Mouse (Mus musculus): ENCODE data around the gene Znrd1as. TPM values are rescaled to one million over a fixed set of nuclear protein-coding genes. Genes with fewer than 3 reads are reported as not detected.

Gene Znrd1as
- polyA plus RNA-seq, 1 experiment from 2014 or later, result 7.2 TPM

GRCm38 (mm10) chr17:36953062-36953461, 5.3 kb upstream of the Znrd1as start:
- Histone ChIP-seq H3K27me3 (replicated peaks; ENCODE audit: low read depth, poor library complexity, severe bottlenecking) (peaks cover 13% of the 10 kb centered on the region), H3K9me3 (no peaks in the 10 kb centered on the region), H3K36me3 (replicated peaks) (peaks cover 51% of the 10 kb centered on the region), H3K4me1 (peaks cover 17% of the 10 kb centered on the region), H3K27ac (replicated peaks) (no peak overlapping the region), H3K4me3 (no peak overlapping the region)
- no peak for DNase-seq (ENCODE audit: low spot score)
- 70% methylated on average over 1 of the region's 1 CpGs for WGBS

DNA sequence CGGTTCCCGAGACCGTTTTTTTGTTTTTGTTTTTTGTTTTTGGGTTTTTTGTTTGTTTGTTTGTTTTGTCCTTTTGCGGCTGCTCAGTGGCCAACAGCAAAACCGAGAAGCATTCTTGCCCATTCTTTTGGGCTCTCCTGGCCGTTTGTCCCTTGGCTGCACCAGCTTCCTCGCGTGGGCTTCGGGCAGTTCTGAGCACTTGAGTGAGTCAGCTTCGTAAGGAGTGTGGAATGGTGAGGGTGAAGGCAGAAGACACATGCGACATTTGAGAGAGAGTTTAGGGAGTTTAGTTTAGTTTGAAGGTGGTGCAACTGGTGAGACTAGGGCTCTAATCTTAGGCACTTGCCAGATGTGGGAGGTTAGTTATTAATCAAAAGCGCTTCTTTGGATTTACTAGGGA, 492 bp downstream of the Znrd1as start:
- 12% methylated on average over 12 of the region's 12 CpGs for WGBS
- peaks cover 16% of the 10 kb centered on the region for H3K4me1 ChIP-seq
- peak overlapping the region; percentile 76 for H3K4me3 ChIP-seq
- no peak for DNase-seq (ENCODE audit: low spot score)
- H3K9me3 ChIP-seq, result no peaks in the 10 kb centered on the region
- peaks cover 28% of the 10 kb centered on the region for H3K36me3 ChIP-seq (replicated peaks)
- H3K27ac ChIP-seq (replicated peaks), result peak overlapping the region; percentile 90
- no peaks in the 10 kb centered on the region for H3K27me3 ChIP-seq (replicated peaks; ENCODE audit: low read depth, poor library complexity, severe bottlenecking)

DNA sequence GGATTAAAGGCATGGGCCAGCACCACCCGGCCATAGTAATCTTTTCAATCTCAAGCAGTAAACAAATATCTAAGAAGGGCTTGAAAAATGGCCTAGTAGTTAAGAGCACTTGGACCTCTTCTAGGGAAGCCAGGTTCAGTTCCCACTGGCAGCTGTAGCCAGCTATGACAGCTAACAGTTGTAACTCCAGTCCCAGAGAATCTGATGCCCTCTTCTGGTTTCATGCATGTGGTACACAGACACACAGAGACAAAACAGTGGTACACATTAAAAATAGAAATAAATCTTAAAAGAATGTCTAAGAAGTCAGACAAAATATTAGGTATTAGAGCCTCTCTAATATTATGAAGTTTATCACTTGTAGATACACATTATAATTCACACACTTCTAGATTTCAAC, 2.7 kb downstream of the Znrd1as start:
- Histone ChIP-seq H3K27ac (replicated peaks) (no peak overlapping the region), H3K4me3 (no peak overlapping the region), H3K9me3 (no peaks in the 10 kb centered on the region), H3K27me3 (replicated peaks; ENCODE audit: low read depth, poor library complexity, severe bottlenecking) (no peaks in the 10 kb centered on the region), H3K4me1 (peaks cover 16% of the 10 kb centered on the region), H3K36me3 (replicated peaks) (peaks cover 8% of the 10 kb centered on the region; the same call in 1 of the 2 replicates)
- no peak for DNase-seq (ENCODE audit: low spot score)
- 80% methylated on average over 1 of the region's 1 CpGs for WGBS

DNA sequence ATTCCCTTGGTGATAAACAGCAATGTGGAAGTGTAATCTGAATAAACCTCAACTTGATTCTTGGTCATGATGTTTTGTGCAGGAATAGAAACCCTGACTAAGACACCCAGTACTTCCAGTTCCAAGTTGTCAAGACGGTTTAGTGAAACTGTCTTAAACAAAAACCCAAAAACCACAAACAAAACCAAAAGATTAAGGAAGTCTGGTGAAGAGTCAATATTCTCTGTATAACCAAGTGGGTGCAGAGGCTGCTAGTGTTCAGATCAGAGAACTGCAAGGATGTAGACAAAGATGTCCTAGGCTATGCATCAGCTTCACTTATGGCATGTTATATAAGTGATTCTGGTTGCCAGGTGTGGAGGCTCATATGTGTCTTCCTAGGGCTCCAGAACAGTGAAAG, 8.5 kb downstream of the Znrd1as start:
- Histone ChIP-seq H3K4me1 (no peaks in the 10 kb centered on the region), H3K27me3 (replicated peaks; ENCODE audit: low read depth, poor library complexity, severe bottlenecking) (no peaks in the 10 kb centered on the region), H3K27ac (replicated peaks) (no peak overlapping the region), H3K36me3 (replicated peaks) (no peaks in the 10 kb centered on the region), H3K4me3 (no peak overlapping the region), H3K9me3 (no peaks in the 10 kb centered on the region)
- WGBS, result 86% methylated on average over 1 of the region's 1 CpGs
- no peak for DNase-seq (ENCODE audit: low spot score)

- WGBS, result 87% methylated on average over 14 of the region's 14 CpGs
- no peaks in the 10 kb centered on the region for H3K9me3 ChIP-seq
- H3K27ac ChIP-seq (replicated peaks), result no peak overlapping the region
- H3K27me3 ChIP-seq (replicated peaks; ENCODE audit: low read depth, poor library complexity, severe bottlenecking), result no peaks in the 10 kb centered on the region
- no peak overlapping the region for H3K4me3 ChIP-seq
- no peak for DNase-seq (ENCODE audit: low spot score)
- H3K36me3 ChIP-seq (replicated peaks), result no peaks in the 10 kb centered on the region
- no peaks in the 10 kb centered on the region for H3K4me1 ChIP-seq
Observed at GRCm38 (mm10) chr17:36970316-36970890, 12.0 kb downstream of the Znrd1as start.

DNA sequence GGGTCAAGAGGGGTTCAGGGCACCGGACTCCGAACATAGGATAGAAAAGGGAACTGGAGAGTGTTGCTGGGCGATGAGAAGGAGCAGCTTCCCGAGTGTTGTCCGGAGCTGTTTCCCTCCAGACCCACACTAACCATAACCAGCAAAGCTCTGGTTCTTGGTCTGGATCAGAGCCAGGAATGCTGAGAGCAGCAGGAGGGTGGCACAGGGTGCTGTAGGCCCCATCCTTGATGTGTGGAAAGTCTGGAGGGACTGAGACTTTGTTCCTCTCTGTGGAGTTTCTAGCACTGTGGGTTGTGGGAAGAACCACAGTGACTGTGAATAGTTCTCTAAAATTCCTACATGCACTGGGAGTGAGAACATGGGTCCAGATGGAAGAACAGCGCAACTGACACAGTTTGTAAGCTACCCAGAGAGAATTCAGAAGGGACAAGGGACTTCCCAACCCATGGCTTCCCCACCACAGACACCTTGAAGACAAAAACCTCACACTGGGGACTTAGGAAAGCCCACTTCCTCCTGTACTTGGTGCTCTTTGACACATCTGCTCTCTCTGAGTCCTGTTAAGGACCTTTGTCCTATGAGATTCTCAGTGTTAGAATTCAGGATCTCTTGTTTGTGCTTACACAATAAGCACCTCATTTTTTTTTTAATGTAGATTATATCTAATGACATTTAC, 12.9 kb downstream of the Znrd1as start:
- Histone ChIP-seq H3K36me3 (replicated peaks) (no peaks in the 10 kb centered on the region), H3K4me1 (no peaks in the 10 kb centered on the region), H3K4me3 (no peak overlapping the region), H3K27ac (replicated peaks) (no peak overlapping the region), H3K27me3 (replicated peaks; ENCODE audit: low read depth, poor library complexity, severe bottlenecking) (no peaks in the 10 kb centered on the region), H3K9me3 (no peaks in the 10 kb centered on the region)
- no peak for DNase-seq (ENCODE audit: low spot score)
- WGBS, result 92% methylated on average over 6 of the region's 6 CpGs

DNA sequence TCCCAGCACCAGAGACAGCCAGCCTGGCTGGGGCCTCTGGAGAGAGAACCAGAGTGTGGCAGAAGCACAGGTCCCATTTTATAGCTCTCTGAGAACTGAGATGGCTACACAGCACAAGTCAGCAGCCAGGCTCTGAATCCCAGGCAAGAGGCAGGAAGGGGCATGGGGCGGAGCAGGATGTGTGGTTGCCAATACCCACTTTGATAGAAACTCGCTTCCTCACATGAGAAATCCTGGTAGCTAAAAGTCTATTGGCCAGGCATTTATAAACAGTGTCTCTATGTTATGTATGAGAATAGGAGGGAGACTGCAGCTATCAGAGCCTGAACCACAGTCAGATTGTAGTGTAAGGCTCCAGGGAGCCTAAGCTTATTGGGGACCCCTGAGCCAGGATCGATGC, 14.4 kb downstream of the Znrd1as start:
- no peak for DNase-seq (ENCODE audit: low spot score)
- Histone ChIP-seq H3K36me3 (replicated peaks) (no peaks in the 10 kb centered on the region), H3K4me1 (no peaks in the 10 kb centered on the region), H3K4me3 (no peak overlapping the region), H3K27ac (replicated peaks) (no peak overlapping the region), H3K27me3 (replicated peaks; ENCODE audit: low read depth, poor library complexity, severe bottlenecking) (no peaks in the 10 kb centered on the region), H3K9me3 (no peaks in the 10 kb centered on the region)
- WGBS, result 82% methylated on average over 3 of the region's 3 CpGs

- WGBS, result 68% methylated on average over 8 of the region's 8 CpGs
- Histone ChIP-seq H3K4me1 (no peaks in the 10 kb centered on the region), H3K4me3 (no peak overlapping the region), H3K27ac (replicated peaks) (no peak overlapping the region), H3K36me3 (replicated peaks) (no peaks in the 10 kb centered on the region), H3K27me3 (replicated peaks; ENCODE audit: low read depth, poor library complexity, severe bottlenecking) (0 out of 2 replicates have a peak, but pooled peaks cover under 1% of the 10 kb centered on the region), H3K9me3 (no peaks in the 10 kb centered on the region)
- no peak for DNase-seq (ENCODE audit: low spot score)
Observed at GRCm38 (mm10) chr17:36973271-36973787, 14.9 kb downstream of the Znrd1as start.

DNA sequence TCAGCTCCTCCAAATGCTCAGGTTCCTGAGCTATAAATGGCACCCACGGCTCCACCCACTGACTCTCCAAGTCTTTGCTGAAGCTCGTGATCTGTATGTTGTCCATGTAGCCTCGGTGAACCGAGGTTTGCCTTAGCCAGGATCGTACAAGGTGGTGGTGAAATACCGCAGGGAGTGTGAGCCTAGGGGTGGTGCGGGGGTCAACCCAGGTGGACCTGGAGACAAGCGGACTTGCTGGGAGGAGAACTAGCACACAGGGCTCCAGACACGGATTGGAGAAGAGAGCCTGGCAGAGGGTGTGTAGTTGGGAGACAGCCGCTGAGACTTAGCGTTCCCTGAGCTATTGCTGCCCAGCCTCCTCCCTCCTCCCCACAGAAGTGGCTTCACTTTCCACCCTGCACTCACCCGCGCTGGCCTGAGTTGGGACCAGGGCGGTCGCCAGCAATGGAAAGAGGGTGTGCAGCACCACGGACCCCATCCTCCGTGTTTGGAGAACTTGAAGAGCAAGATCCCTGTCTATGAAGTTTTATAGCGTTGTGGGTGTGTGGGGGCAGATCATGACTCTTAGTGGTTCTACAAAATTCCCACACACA, 22.9 kb downstream of the Znrd1as start, which contains the start of gene 2410137M14Rik:
Gene 2410137M14Rik, minus strand, starts transcription at position 17 of the 593 bp plus-strand sequence.
- no peak for DNase-seq (ENCODE audit: low spot score)
- no peaks in the 10 kb centered on the region for H3K36me3 ChIP-seq (replicated peaks)
- peak within 1 kb of the TSS; percentile 40 for H3K4me3 ChIP-seq
- peaks cover 29% of the 10 kb centered on the region; the same call in 1 of the 2 replicates for H3K27me3 ChIP-seq (replicated peaks; ENCODE audit: low read depth, poor library complexity, severe bottlenecking)
- H3K4me1 ChIP-seq, result peaks cover 20% of the 10 kb centered on the region
- 11% methylated on average over 18 of the region's 18 CpGs for WGBS
- H3K27ac ChIP-seq (replicated peaks), result peak within 1 kb of the TSS; percentile 57; the same call in 1 of the 2 replicates
- no peaks in the 10 kb centered on the region for H3K9me3 ChIP-seq

DNA sequence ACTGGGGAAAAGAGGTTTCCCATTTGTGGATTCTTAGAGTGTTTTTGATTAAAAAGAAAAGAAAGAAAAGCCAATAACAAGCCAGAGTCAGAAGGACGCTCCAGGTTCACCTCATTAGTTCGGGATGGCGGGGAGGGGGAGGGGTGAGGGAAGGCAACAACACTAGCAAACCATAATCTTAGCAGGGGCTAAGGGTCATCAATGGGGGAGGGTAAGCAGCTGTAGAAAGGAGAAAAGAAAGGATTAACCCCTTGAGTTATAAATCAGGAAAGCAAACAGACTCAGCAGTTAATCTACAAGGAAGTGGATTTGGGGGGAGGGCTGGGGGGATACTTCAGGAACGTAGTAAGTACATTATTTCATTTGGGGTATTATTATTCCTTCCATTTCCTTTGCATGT, 23.5 kb downstream of the Znrd1as start:
- no peaks in the 10 kb centered on the region for H3K36me3 ChIP-seq (replicated peaks)
- peaks cover 34% of the 10 kb centered on the region; the same call in 1 of the 2 replicates for H3K27me3 ChIP-seq (replicated peaks; ENCODE audit: low read depth, poor library complexity, severe bottlenecking)
- DNase-seq (ENCODE audit: low spot score), result peak; percentile 41
- peak overlapping the region; percentile 40 for H3K4me3 ChIP-seq
- peaks cover 20% of the 10 kb centered on the region for H3K4me1 ChIP-seq
- no peaks in the 10 kb centered on the region for H3K9me3 ChIP-seq
- H3K27ac ChIP-seq (replicated peaks), result no peak overlapping the region
- 8% methylated on average over 4 of the region's 4 CpGs for WGBS

DNA sequence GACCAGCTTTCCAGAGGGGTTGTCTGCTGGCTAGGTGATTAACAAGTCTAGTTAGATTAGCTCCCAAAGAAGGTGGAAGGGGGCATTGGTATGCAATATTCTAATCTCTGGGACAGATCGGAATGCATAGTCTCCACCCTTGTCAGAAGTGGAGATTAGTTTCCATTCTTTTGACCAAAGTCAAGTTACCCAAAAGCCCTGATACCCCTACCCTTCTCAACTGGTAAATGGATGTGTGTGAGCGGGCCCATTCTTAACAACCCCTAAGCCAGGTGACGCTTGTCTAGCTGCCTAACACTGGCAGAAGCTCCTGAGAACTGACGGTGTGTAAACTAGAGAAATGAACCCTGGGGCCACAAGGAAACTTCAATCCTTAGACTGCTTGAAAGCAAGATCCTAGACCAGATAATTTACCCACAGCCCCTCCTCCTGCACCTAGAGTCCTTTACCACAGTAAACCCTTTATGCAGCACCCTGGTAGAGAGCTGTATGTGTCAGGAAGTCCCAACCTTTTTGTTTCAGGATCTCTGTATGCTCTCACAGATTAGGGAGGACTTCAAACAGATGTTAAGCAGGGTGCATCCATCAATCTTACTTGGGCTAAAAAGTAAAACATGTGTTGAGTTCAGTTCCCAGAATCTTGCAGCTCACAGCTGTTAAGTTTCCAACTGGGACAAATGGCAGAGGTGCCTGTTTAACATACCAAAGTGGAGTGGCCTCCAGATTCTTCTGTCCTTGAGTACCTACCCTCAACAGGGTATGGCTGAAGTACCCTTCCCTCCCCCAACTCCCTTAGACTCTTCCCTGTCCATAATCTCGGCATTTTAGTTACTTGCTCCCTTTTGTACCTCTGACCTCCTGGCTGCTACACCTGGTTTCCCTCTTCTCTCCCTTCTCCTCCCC, 24.1 kb downstream of the Znrd1as start:
- 27% methylated on average over 5 of the region's 5 CpGs for WGBS
- Histone ChIP-seq H3K36me3 (replicated peaks) (no peaks in the 10 kb centered on the region), H3K9me3 (no peaks in the 10 kb centered on the region), H3K27me3 (replicated peaks; ENCODE audit: low read depth, poor library complexity, severe bottlenecking) (peaks cover 41% of the 10 kb centered on the region), H3K4me3 (no peak overlapping the region), H3K4me1 (peaks cover 20% of the 10 kb centered on the region), H3K27ac (replicated peaks) (no peak overlapping the region)
- DNase-seq (ENCODE audit: low spot score), result no peak

DNA sequence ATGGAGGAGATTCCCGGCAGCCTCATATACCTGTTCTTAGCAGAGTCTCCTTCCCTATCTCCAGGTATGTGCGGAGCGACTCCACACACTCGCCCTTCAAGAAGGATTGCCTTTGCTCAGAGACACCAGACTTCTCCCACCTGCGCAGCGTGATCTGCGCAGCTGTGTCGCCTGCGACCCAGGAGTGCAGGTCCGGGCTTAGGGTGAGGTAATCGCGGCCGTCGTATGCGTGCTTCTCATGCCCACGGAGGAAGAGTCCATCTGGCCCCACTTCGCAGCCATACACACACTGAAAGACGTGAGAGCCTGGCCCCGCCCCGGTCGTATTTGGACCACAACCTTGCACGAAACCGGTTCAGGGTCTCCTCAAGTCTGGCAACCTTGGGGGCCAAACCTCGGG, 30.1 kb downstream of the Znrd1as start:
- 0 out of 2 replicates have a peak, but pooled peaks cover 6% of the 10 kb centered on the region for H3K4me1 ChIP-seq
- H3K27ac ChIP-seq (replicated peaks), result no peak overlapping the region
- H3K27me3 ChIP-seq (replicated peaks; ENCODE audit: low read depth, poor library complexity, severe bottlenecking), result peaks cover 49% of the 10 kb centered on the region
- H3K4me3 ChIP-seq, result peak overlapping the region; percentile 29
- H3K36me3 ChIP-seq (replicated peaks), result no peaks in the 10 kb centered on the region
- DNase-seq (ENCODE audit: low spot score), result no peak
- no peaks in the 10 kb centered on the region for H3K9me3 ChIP-seq
- WGBS, result 5% methylated on average over 24 of the region's 24 CpGs
